Mouse (Mus musculus): Measurements from ENCODE around the gene Cmtr2. TPM values are rescaled to one million over a fixed set of nuclear protein-coding genes. Genes with fewer than 3 reads are reported as not detected.

Cmtr2 gene
- polyA plus RNA-seq (2015; fragmentation: Nextera tagmentation; extraction: Ambion mirVana), result 7.2 and 8.5 TPM in 2 replicates

DNA sequence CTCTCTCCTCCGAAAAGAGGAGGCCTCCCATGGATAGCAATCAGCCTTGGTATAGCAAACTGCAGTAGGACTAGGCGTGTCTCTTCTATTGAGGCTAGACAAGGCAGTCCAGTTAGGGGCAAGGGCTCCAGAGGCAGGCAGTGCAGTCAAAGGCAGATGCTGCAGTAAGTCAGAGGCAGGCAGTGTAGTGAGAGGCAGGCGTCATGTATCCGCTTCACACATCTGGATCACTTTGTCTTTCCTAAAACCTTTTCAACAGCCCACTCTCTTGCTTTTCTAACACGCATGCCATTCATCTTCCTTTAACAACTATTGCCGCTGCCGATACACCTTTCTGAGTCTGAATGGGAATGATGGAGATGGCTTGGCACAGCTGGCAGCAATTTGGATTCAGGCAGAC, at the start of gene Cmtr2:
Cmtr2 (plus strand) TSS at position 301 of the 400 bp plus-strand sequence.
- 62% methylated on average over 7 of the region's 7 CpGs for WGBS
- H3K4me2 ChIP-seq, result no peak within 1 kb of the TSS
- H3K4me3 ChIP-seq, result no peak within 1 kb of the TSS
- no peaks in the 10 kb centered on the region for H3K9me3 ChIP-seq
- no peak within 1 kb of the TSS for H3K9ac ChIP-seq
- H3K36me3 ChIP-seq, result no peaks in the 10 kb centered on the region
- H3K27ac ChIP-seq, result no peak within 1 kb of the TSS
- H3K4me1 ChIP-seq, result peaks cover 13% of the 10 kb centered on the region
- no peak for ATAC-seq (ENCODE audit: insufficient number of reproducible peaks, low FRiP score, low TSS enrichment, low read depth)
- no peaks in the 10 kb centered on the region for H3K27me3 ChIP-seq

DNA sequence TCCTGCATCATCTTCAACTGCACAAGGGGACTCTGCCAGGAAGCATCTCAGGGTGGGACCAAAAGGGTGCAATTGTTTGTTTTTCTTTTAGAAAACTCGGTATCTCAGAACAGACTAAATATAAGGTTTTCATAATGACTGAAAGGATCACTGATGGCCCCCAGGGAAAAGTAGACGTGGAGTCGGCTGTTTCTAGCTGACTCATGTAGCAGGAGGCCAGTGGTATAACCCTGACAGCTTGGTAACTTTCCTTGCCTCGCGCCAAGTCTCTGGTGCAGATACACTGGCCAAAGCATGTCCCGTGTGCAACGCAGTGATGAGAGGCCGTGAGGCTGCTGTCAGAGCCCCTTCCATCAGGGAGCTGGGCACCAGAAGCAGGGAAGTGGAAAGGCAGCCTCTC, 49.2 kb upstream of the Cmtr2 start:
- Histone ChIP-seq H3K9me3 (no peaks in the 10 kb centered on the region), H3K4me3 (no peak overlapping the region), H3K27me3 (peaks cover 39% of the 10 kb centered on the region), H3K9ac (no peak overlapping the region), H3K4me2 (no peak overlapping the region), H3K27ac (no peak overlapping the region), H3K4me1 (0 out of 2 replicates have a peak, but pooled peaks cover 3% of the 10 kb centered on the region), H3K36me3 (no peaks in the 10 kb centered on the region)
- 69% methylated on average over 8 of the region's 8 CpGs for WGBS
- ATAC-seq (ENCODE audit: insufficient number of reproducible peaks, low FRiP score, low TSS enrichment, low read depth), result no peak

DNA sequence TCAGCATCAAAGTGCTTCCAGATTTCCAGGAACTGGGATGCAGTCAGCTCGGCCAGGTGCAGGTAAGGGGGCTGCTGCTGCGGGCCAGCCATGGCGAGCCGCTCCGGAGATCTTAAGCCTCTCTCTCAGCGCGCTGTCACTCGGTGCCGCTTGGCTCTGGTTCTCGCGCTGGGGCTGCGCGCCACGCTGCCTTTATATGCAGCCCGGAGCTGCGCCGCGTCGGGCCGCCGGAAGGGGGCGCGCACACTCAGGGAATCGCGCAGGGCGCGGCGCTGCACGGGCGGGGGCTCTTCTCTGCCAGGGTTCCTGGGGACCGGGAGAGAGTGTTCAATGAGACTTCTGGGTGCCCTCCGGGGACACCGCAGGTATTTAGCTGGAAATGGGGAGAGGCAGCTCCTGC, 47.4 kb upstream of the Cmtr2 start, which contains the start of gene Calb2:
Calb2 (minus strand) TSS at position 165 of the 400 bp plus-strand sequence.
- Histone ChIP-seq H3K27ac (no peak within 1 kb of the TSS), H3K9me3 (no peaks in the 10 kb centered on the region), H3K4me2 (peak within 1 kb of the TSS; percentile 31), H3K27me3 (peaks cover 39% of the 10 kb centered on the region), H3K9ac (no peak within 1 kb of the TSS), H3K4me1 (0 out of 2 replicates have a peak, but pooled peaks cover 3% of the 10 kb centered on the region), H3K4me3 (peak within 1 kb of the TSS; percentile 7; the same call in 1 of the 2 replicates), H3K36me3 (no peaks in the 10 kb centered on the region)
- ATAC-seq (ENCODE audit: insufficient number of reproducible peaks, low FRiP score, low TSS enrichment, low read depth), result 0 out of 2 replicates have a peak, but pooled peaks have one; percentile 30
- under 1% methylated on average over 33 of the region's 33 CpGs for WGBS

DNA sequence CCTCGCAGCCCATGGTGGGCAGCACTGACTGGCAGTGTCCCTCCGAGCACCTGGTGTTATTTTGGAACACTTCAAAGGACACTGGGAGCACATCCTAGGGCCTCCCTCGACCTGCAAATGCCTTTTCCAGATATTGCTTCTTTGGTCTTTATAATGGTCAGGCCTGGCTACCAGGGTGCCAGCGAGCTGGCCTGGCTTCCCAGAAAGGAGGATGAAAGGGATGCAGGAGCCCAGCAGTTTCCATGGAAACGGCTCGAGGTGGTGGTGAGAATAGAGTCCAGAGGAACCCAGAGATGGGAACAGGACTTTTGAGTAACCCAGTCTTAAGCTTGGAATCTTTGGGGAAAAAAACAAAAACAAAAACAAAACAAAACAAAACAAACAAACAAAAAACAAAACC, 43.3 kb upstream of the Cmtr2 start:
- Histone ChIP-seq H3K4me1 (peaks cover 4% of the 10 kb centered on the region; the same call in 1 of the 2 replicates), H3K9me3 (no peaks in the 10 kb centered on the region), H3K36me3 (no peaks in the 10 kb centered on the region), H3K4me3 (no peak overlapping the region), H3K27ac (no peak overlapping the region), H3K4me2 (no peak overlapping the region), H3K27me3 (peaks cover 37% of the 10 kb centered on the region), H3K9ac (no peak overlapping the region)
- no peak for ATAC-seq (ENCODE audit: insufficient number of reproducible peaks, low FRiP score, low TSS enrichment, low read depth)
- 59% methylated on average over 6 of the region's 6 CpGs for WGBS

DNA sequence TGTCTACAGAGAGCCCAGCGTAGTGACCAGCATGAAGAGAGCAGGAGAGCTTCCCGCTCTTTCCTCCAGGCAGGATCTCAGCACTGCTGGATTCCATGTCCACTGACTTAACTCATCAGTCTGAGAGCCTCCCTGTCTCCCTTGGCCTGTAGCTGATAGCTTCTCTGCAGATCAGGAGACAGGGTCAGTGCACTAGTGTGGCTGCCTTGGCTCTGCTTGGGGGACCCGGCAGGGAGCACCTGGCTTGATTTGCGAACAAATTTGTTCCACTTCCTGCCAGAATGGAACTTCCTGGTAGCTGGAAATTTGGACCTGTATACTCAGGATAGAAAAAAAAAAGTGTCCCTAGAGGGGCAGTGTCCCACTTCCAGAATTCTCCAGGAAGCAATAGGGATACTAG, 40.6 kb upstream of the Cmtr2 start:
- no peak overlapping the region for H3K9ac ChIP-seq
- no peaks in the 10 kb centered on the region for H3K36me3 ChIP-seq
- 81% methylated on average over 4 of the region's 4 CpGs for WGBS
- no peaks in the 10 kb centered on the region for H3K9me3 ChIP-seq
- peaks cover 8% of the 10 kb centered on the region for H3K4me1 ChIP-seq
- no peak overlapping the region for H3K27ac ChIP-seq
- no peak for ATAC-seq (ENCODE audit: insufficient number of reproducible peaks, low FRiP score, low TSS enrichment, low read depth)
- H3K4me2 ChIP-seq, result no peak overlapping the region
- H3K4me3 ChIP-seq, result no peak overlapping the region
- H3K27me3 ChIP-seq, result peaks cover 10% of the 10 kb centered on the region

DNA sequence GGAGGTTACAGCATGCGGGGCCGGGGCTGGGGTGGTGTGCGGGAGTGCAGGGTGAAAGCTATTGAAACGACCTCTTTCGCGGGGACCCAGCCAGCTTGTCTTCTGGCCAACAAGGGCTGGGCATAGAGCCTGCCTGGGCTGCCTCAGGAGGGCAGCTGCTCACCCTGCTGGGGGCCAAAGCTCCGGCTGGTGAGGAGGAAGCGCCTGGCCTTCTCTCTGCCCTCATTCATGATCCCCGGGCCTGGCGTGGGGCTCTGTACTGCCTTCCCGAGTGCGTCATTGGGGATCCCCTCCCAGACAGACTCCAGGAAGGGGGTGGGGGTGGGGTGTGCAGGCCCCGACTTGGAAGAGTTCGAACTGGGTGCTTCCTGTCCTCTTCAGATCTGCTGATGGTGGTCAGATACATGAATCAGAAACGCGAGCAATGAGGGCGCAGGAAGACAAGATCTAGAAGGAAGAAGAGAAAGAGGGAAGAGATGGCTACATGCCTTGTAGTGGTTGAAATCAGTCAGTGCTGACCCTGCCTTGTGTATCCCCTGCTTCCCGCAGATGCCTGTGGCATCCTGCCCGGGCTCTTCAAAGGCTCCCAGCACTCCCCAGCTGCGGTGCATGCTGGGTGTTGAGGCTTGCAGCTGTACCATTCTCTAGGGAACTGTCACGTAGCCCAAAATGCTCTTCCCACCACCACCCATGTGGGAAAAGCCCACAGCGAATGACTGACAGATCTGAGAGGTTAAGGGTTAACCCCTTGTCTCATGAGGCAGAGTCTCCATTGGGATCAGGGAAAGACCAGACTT, 37.9 kb upstream of the Cmtr2 start:
- Histone ChIP-seq H3K9ac (no peak overlapping the region), H3K27ac (no peak overlapping the region), H3K27me3 (0 out of 2 replicates have a peak, but pooled peaks cover 4% of the 10 kb centered on the region), H3K4me3 (no peak overlapping the region), H3K36me3 (no peaks in the 10 kb centered on the region), H3K4me2 (peak overlapping the region; percentile 22; the same call in 1 of the 2 replicates), H3K4me1 (peaks cover 8% of the 10 kb centered on the region), H3K9me3 (no peaks in the 10 kb centered on the region)
- peak; percentile 41; the same call in 1 of the 2 replicates for ATAC-seq (ENCODE audit: insufficient number of reproducible peaks, low FRiP score, low TSS enrichment, low read depth)
- 21% methylated on average over 22 of the region's 22 CpGs for WGBS

DNA sequence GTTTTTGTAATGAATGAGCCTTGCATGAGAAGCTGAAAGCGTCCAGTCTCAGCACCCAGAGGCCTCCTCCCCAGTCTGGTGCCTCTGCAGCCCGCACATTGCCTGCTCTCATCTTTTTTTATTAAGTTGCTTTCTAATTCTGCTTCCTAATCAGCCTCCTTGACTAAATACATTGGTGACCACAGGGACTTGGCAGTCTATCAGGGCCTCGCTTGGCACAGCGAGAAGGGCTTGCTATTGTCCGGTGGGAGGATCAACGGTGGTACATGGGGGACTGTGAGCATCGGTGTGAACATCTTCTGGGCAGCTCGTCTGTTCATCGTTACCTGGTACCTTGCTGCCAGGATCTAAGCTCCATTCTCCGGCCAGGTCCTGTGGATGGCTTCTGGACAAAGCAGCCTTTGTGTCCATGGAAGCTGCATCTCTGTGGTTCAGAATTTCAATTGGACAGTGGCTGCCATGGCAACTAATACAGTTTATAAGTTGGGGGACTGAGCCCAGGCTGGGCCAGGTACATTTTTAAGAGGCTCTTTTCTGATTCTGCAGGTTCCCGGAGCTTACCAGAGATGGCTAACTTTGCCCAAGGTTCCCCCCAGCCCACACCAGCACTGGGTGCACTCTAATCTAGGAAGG, 32.6 kb upstream of the Cmtr2 start:
- Histone ChIP-seq H3K9ac (no peak overlapping the region), H3K27ac (no peak overlapping the region), H3K9me3 (no peaks in the 10 kb centered on the region), H3K4me2 (no peak overlapping the region), H3K4me1 (peaks cover under 1% of the 10 kb centered on the region; the same call in 1 of the 2 replicates), H3K36me3 (no peaks in the 10 kb centered on the region), H3K4me3 (no peak overlapping the region), H3K27me3 (no peaks in the 10 kb centered on the region)
- ATAC-seq (ENCODE audit: insufficient number of reproducible peaks, low FRiP score, low TSS enrichment, low read depth), result no peak
- WGBS, result 79% methylated on average over 11 of the region's 11 CpGs

DNA sequence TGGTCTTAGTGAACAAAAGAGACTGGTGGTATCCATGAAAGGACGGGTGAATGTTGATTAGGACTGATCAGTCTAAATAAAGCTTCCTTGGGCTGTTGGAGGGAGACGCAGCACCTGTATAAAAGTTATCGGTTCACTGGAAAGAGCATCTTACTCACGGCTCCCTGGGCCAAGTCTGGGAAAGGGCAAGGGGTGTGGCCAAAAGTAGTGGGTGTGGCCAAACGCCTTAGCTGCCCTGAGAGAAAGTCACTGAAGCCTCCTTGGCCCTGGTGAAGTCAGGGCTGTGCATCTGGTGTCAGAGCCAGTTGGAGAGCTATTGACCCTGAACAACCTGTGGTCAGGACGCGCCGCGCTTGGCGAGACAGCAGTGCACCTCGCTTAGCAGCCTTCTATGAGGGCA, 31.7 kb upstream of the Cmtr2 start:
- Histone ChIP-seq H3K27me3 (no peaks in the 10 kb centered on the region), H3K4me1 (no peaks in the 10 kb centered on the region), H3K9me3 (no peaks in the 10 kb centered on the region), H3K4me2 (no peak overlapping the region), H3K36me3 (no peaks in the 10 kb centered on the region), H3K4me3 (no peak overlapping the region), H3K9ac (no peak overlapping the region), H3K27ac (no peak overlapping the region)
- no peak for ATAC-seq (ENCODE audit: insufficient number of reproducible peaks, low FRiP score, low TSS enrichment, low read depth)
- WGBS, result 22% methylated on average over 11 of the region's 11 CpGs

DNA sequence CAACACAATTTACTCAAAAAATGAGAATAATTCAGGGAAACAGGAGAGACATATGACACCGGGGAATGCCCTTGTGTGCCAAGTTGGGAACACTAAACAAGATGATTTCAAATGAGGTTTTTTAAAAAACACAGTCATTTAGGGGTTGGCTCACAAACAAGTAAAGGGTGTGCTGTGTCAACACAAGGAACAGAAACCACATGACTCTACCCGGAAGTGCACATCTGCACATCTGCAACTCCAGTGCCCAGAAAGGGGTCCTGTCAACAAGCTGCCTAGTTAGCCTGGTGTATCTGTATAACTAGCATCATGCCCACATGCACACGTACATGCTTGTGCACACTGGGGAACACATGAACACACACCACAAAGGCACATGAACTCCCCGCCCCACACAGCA, 29.9 kb upstream of the Cmtr2 start:
- no peak overlapping the region for H3K4me3 ChIP-seq
- H3K36me3 ChIP-seq, result no peaks in the 10 kb centered on the region
- no peaks in the 10 kb centered on the region for H3K9me3 ChIP-seq
- H3K27ac ChIP-seq, result no peak overlapping the region
- WGBS, result 71% methylated on average over 4 of the region's 4 CpGs
- no peaks in the 10 kb centered on the region for H3K4me1 ChIP-seq
- no peak overlapping the region for H3K9ac ChIP-seq
- H3K4me2 ChIP-seq, result no peak overlapping the region
- ATAC-seq (ENCODE audit: insufficient number of reproducible peaks, low FRiP score, low TSS enrichment, low read depth), result no peak
- H3K27me3 ChIP-seq, result no peaks in the 10 kb centered on the region

DNA sequence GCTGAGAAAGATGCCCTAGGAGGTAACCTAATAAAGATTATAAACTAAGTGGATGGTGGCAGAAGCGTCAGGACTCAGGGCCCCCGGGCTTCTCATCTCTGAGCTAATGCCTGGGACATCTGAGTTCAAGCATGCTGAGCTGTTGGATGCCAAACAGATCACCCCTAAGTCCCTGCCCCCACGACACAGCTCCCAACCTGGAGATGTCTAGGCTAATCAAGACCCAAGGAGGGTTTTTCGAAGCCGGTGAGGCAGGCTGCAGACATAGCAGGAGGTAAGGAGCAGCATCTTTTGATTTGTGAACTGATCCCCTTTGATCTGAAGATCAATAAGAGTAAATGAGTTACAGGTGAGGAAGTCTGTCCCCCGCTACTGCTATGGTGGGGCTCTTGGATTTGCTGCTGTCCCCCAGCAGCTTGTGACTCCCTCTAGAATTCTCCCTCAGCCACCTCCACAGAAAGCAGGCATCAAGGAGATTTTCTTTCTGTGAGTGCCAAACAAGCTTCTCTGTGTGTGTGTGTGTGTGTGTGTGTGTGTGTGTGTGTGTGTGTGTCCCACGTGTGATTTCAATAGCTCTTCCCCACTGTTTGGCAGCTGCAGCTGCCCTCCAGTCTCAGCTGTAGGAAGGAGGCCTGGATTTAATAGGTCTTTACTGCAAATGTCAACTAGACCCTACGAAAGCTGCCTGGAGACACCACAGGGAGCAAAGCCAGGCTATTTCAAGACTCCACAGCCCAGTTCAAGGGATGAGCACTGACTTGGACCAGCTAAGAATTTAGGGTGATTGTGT, 26.3 kb upstream of the Cmtr2 start:
- Histone ChIP-seq H3K27me3 (no peaks in the 10 kb centered on the region), H3K36me3 (no peaks in the 10 kb centered on the region), H3K4me3 (no peak overlapping the region), H3K4me1 (no peaks in the 10 kb centered on the region), H3K9ac (no peak overlapping the region), H3K27ac (no peak overlapping the region), H3K9me3 (no peaks in the 10 kb centered on the region), H3K4me2 (no peak overlapping the region)
- ATAC-seq (ENCODE audit: insufficient number of reproducible peaks, low FRiP score, low TSS enrichment, low read depth), result no peak
- 10% methylated on average over 8 of the region's 8 CpGs for WGBS

DNA sequence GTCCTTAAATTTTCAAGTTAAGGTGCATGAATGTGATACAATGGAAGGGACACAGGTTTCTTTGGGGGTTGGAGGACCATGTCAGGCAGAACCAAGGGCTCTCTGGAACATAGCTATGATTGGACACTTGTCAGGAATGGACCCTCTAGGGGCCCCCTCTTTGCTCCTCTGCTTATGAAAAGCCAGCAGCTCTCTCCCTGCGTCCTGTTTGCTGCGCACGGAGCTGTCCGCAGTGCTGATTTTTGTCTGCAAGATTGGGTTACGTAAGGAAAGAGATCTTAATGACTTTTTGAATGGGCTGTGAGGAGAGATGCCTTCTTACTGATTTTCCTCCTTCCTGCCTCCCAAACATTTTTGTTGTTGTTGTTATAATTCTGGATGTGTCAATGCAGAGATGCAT, 18.8 kb upstream of the Cmtr2 start:
- 0% methylated on average over 5 of the region's 5 CpGs for WGBS
- Histone ChIP-seq H3K27me3 (no peaks in the 10 kb centered on the region), H3K27ac (no peak overlapping the region), H3K4me2 (no peak overlapping the region), H3K9ac (no peak overlapping the region), H3K4me3 (no peak overlapping the region), H3K4me1 (no peaks in the 10 kb centered on the region), H3K36me3 (no peaks in the 10 kb centered on the region), H3K9me3 (no peaks in the 10 kb centered on the region)
- ATAC-seq (ENCODE audit: insufficient number of reproducible peaks, low FRiP score, low TSS enrichment, low read depth), result no peak

Measured in limb, embryonic 15.5 days (tissue).